Mouse (Mus musculus) testis, postnatal 14 days (tissue): ENCODE measurements at regions not wholly inside any gene's neighbourhood (a gene's known extent, or its start where the extent isn't known, plus 50 kb on each side); places are given as distances from the start of the nearest gene placed in this dataset.

Experiments used
- DNase-seq: peaks from one replicate; pipeline ENCODE4 v3.0.0; 2021; ENCODE audit warnings: low spot score

DNA sequence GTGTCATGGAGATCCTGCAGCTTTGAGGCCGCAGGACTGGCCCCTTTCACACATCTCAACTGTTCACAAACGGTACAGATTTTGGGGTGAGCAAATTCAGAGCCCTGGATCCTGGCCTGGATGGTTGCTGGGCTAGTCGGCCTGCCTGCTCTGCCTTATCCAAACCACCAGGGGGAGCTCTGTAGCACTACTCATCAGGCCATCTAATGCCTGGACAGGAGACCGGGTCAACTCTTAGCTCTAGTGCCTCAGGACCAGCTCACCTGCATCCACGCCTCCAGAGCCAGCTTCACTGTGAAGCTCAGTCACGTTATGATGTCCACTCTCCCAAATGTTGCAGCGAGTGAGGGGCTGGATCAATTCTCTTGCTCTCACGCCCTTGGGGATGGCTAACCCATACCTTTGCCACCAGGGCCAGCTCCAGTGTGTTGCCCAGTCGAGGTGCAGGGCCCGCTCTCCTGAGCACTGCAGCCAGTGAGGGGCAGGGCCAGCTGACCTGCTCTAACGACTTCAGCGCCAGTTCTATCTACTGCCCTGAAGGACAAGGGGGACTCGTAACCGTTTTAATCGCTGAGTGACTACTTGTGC, 206.8 kb downstream of the Etnk1 start:
- peak; percentile 65 for DNase-seq

DNA sequence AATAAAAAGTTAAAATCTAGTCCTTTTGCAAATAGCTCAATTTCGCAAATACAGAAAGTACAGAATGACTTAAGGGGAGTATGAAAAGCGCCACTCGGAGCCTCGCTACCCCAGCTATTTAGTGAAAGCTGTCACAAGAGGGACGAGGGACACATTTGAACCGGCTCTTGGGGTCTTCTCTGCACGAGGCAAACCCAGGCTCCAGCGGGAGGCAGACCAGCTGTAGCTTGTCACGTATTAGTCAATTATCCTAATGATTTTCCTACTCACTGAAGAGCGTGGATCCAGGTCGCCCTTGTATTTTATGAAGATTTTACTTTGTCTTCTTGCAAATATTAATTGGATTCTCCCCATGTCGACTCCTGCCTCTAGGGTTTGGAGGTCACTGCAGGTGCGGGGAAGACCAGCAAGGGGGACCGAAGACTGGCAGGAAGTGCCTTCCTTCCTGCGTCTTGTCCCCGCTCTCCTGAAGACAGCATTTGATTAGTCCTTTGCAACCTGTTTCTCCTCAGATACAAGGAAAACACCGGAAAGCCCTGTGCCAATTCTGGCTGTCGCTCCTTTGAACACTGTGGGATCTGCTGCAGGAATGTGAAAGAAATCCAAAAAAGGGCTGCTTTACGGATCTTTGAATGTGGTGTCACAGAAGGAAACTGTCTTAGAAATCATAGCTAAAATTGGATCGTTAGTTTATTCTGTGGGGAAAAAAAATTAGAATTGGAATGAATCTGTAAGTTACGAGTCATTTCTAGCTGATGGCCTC, 209.1 kb downstream of the Etnk1 start:
- DNase-seq = no peak

DNA sequence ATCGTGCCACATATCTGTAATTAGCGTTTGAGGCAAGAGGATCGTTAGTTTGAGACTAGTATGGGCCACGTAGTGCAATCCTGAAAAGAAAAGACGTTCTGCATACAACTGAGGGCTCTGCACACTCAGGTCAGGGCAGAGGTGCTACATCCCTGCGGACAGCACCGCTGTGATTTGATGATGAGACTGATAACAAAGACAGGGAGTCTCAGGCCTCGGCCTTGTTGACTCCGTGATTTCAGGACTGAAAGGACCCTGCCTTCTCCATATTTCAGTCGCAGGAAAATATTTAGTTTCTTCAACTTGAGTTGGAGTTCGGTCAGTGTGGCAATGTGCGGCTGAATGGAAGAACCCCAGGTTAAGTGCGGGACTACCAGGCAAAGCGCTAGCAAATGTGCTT, 210.1 kb downstream of the Etnk1 start:
- no peak for DNase-seq

DNA sequence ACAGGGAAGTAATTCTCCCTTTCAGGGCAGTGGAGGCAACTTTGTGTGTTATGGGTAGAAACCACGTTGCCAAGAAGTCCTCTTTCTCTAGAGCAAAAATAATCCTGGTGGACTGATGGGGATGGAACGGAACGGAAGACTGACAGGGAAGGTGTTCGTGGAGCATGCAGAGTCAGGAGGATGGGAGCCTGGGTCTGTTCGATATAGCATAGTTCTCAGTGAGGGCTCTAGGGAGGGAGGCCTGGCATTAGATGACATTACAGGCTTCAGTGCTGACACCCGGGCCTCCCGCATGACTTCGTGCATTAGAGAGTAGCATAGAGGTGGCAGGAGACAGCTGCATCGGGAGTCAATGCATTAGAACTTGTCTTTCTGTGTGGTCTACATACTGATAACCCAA, 211.1 kb downstream of the Etnk1 start:
- DNase-seq = no peak

DNA sequence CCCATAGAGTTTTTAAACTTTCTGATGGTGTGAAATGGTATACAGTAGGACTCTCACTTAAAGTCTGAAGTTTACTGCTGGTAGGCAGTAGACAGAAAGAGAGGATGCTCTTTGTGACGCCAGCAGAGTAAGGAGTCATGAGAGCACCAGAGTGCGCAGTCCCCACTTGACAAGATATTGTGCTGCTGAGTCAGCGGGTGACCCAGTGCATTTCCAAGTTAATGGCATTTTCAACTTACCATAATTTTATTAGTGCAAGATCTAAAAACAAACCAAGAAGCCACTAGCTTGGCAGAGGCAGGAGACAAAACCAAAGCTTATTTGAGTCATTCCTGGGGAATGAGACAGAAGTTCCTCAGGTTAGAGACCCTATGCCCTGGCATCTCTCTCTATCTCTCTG, 213.5 kb downstream of the Etnk1 start:
- DNase-seq = no peak

DNA sequence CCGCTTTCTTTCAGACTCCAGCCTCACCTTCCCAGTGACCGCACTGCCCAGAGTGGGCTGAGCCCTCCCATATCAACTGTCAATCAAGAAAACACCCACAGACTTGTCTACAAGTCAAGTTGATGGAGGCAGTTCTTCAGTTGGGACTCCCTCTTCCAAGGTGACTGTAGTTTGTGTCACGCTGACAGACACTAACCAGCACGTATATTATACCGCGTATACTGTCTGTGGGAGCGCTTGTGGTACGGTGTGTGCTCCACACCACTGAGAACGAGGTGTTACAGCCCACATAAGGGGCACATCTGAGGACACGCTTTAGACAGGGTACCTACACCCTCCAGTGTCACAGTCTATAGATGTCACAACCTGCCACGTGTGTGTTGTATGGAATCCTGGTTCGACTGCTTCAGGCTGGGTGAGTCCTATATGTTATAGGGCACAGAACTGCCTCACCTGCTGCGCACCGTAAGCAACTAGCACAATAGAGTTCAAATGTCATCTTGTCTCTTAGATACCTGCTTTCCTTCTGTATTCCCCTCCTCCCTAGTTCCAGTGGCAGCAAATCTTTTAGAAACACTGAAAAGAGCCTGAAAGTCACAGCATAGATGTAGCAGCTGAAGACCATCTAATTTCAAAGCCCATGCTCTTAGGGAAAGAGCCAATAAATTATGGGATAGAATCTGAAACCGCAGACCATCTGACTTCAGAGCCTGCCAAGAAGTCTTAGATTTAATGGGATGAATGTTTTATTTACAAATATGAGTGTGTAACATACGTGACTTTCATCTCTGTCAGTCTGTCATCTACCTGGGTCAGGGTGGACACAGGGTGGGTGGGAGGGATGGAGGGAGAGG, 219.8 kb downstream of the Etnk1 start:
- DNase-seq = no peak

DNA sequence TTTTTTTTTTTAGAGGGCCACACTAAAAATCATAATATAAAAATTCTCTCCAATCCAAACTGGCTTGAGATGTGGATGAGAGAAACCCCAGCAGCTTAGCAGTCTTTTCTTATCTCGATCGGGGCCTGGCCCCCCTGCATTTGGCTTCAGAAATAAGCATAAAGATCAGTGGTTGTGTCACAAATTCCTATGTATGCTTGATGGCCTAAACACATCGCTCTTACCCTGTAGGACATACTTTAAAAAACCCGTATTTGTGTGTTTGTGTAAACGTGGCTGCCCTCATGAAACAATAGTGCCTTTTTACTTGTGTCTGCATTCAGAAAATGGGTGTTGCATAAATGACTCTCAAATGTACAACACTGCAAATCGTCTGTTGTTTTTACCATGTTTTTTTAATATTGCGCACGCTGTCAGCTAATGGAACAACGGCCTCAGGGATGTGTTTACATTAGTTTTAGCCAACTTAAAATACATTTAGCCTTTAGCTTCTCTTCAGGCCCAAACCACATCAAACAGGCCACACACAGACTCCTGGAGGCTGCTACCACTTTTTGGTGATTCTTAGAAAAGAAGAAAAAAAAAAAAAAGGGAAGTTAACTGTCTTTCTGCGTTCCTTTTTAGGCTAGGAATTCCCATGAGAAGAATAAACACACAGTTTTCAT, 226.7 kb downstream of the Etnk1 start:
- no peak for DNase-seq

DNA sequence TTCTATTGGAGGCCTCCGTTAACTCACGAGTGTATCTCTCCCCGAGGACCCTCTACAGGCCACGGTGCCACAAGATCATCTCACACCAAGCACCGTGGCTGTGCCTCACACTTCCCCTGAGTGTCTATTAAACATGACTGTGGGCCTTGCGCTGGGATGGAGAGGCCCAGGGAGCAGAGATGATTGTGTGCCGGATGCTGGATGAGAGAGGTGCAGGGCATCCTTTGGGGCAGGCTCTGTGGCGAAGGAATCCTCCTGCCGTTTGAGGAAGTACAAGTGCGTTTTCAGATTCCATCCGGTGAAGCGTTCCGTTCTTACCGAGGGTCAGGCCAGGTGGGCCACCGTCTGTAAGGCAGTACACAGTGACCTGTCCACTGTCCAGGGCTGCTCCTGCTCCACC, 227.4 kb downstream of the Etnk1 start:
- no peak for DNase-seq

DNA sequence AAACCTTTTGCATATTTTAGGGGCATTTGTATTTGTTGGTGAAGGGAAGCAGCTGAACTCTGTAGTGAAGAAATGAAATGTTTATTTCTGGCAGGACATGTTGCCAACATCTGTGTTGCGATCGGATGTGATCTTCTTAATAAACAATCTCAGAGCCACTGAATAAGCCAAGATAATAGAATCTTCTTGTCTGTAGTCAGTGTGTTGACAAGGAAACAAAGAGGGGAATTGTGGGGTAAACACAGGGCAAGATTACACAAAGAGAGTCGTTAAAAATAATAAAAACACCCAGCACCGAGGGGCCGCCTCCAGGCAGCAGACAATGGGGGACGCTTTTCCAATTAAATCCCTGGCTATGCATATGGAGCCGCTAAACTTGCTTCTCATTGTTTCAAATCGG, 234.4 kb downstream of the Etnk1 start:
- DNase-seq = no peak

DNA sequence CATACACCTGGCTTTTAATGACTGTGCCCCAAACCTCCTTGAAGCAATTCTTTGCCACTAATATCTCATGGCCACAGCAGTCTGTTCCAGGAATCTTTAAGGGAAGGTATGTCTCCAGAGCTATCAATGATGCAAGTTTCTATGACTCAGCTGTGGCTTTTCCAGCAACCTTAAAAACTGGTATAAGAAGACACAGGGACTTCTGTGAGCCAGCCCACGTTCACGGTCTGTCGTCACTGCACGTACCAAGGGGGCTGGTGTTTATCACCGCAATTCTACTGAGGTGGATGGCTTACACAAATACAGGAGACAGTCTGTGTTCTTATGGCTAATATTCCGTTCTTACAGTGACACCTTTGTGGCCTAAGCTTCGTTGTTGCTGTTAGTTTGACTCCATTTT, 234.9 kb downstream of the Etnk1 start:
- DNase-seq = no peak

DNA sequence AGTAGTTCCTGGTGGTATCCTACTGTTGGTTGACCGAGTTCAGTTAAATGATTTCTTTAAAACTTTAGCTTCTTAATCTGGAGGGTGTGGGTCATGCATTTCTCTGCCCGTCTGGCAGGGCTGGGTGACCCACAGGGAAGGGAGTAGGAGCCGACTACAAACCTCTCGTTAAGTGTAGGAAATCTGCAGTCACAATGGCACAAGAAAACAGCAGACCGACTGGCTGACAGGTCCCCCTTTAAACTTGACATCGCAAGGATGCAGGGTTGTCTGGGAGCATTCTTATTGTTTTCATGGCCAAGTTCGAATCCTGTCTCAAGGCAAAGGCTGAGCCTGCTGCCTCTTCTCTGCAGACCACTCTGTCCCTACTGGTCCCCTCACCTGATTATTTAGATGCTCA, 235.7 kb downstream of the Etnk1 start:
- no peak for DNase-seq

DNA sequence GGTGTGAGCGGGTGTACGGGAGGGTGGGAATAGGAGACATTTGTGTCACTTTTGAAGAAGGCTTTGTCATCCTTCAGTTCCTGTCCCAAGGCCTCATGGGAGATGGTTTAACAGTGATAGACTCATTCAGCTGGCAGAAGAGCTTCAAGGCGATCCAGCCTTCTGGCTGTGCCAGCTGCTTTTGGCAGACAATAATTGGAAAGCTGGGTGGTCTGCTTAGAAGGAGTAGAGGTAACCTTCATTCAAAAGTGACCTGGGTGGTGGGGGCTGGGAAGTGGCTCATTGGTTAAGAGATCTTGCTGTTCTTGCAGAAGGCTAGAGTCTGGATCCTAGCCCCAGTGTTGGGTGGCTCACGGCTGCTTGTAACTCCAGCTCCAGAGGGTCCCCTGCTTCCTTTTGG, 237.5 kb downstream of the Etnk1 start:
- no peak for DNase-seq

DNA sequence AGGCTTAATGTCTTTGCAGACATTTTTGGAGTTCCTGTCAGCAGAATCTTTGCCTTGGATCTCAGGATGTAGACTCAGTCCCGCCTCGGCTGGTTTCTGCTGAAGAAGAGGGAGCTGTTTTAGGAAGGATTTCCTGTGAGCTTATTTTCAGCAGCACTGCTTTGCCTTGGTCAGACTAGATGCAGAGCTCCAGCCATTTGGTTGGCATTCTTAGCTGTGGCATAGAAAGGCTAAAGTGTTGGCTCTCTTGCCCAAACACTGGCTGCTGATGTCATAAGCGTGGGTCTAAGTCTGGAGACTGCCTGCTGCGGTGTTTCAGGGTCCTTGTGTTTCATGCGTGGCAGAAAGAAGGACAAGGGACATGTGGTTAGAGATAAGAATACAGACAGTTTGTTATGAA, 245.0 kb downstream of the Etnk1 start:
- DNase-seq = no peak

DNA sequence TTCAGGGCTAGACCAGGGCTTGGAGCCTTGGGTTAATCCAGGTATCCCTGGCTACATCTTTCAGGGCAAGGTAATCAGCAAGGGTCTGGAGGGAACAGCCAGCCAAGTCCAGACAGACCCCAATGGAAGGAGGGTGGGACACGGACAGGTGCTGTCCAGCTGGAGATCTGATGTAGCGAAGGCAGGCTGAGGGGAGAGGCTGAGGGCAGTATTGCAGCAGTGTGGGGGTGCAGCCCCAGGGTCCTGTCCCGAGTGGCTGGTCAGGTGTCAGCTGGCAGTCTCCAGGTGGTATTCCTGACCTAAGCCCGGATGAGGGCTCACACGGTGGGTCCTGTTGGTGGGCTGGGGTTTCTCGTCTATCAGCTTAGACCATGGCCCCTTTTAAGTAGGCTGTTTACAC, 245.7 kb downstream of the Etnk1 start:
- no peak for DNase-seq

DNA sequence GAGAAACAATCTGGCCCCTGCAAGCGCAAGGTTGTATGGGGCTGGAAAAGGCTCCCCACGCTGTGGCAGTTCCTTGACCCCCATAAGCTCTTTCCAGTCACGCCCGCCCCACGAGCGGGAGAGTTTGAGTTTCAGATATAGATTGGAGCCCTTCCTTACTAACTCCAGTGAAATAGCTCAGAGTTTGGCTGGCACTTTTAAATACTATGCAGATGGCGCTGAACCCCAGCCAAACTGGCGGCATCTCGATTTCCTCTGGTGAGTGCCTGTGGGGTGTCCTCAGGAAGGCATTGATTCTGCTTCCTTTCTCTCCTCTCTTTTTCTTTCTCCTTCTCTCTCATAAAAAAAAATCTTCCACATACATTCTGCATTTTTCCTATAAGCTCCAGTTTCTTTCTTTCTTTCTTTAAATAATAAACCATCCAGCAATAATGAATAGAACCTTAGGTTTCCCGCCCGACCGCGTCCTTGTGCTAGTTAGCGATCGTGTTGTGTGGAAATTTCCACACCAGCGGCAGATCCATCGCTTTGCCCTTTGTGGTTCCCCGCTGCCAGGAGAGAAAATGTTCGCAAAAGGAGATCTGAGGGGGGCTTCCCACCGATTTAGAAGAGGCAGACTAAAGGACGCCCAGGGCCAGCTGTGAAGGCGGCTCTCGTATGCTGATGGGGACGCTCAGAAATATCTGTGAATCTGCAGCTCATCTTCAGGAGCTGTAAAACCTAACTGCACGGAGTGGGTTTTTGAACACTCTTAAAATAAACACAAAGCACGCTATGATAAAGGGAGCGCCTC, 247.8 kb downstream of the Etnk1 start:
- no peak for DNase-seq

DNA sequence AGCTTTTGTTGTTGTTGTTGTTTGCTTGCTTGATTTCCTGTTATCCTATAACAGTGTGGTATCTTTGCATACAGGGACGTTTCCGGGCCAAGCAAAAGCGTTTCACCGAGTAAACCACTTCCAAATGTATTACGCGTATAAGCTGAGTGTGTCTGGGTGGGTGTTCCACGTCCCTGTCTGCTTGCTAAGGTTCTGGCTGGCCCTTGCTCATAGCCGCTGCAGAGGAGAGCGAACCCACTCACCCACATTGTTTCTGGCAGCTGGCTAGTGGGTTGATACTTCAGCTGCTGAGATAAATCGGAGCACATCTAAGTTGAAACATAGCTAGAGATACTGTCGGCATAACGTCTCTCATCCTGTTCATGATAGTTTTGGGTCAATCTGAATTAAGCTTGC, 248.4 kb downstream of the Etnk1 start:
- no peak for DNase-seq

DNA sequence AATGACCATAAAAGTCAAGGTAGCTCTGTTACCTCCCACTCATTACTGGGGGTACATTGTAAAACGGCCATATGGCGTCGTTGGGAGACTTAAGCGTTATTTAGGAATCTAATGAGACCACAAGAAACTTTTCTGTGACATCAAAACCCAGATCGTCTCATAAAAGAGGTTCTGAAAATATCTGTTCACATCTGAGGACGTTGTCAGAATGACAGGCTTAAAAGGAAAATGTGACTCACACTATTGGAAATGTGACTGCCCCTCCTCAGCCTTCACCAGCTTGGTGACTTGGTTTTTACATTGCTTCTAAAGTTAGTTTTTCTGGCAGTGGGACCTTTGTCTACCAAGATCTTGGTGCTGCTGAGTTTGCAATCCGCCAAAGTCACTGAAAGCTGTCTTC, 252.9 kb downstream of the Etnk1 start:
- DNase-seq = no peak

DNA sequence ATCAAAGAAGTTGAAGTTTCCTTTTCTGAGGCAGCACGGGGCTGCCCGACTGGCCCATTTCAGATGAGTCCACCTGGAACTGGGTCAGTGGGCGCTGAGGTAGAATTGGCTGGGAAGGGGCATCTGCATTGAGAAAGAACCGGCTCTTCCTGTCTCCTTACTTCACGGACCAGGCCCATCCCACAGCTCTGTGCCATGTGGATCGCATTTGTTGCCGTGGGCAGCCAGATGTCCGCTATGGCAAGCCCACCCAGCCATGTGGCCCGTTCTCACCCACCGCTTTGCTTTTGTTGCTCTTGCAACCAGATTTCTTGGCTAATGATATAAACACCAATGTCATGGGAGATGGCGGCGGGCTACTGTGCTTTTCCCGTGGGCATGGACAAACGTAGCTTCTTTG, 256.0 kb downstream of the Etnk1 start:
- DNase-seq = no peak

DNA sequence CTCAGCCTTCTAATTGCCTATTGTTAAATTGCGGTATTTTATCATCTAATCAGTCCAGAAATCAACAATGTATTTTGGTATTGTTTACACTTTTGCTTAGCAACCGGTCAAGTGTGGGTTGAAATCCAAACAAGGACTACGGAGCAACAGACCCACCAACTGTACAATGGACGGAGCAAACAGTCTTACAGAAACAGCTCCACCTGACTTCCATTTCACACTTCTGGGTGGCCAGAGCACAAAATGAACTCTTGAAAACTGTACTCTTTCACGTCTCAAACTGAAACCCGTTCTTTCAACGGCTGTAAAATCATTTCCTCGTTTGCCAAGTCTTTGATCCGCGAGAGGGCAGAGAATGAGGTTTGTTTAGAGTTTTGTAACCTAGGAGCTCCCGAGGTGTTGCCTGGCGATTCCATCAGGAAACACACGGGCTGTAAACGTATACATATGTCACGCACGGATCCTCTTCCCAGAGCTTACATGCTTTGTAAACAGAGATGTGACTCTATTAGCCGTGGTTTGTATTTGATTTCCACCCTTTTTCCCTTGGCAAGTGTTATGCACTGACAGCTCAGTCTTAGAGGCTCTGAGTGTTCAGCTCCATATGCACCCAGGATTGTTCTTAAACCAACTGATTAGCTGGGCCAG, 258.3 kb downstream of the Etnk1 start:
- no peak for DNase-seq

DNA sequence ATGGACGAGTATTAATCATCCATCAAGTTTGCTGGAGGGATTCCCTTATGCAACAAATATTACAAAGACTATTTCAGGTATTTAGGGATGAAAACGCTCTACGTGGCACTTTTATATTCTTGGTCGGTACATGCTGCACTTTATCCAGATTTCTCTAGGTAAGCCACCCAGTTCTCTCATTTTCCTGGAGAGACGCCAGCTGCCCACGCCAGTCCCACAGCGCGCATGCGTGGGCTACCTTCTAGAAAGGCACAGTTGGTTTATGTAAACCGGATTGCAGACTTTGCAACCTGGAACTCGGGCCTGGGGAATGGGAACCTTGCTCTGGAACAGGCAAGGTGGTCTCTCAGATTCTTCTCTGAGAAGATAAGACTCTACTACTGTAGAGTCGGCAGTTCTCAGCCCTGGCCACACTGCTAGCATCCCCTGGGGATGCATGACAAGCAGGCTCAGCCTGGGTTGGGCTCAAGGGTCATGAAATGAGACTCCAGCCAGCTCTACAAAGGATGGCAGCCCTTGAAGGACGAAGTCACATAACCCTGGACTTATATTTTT, 265.0 kb downstream of the Etnk1 start:
- no peak for DNase-seq
